Mouse (Mus musculus) midbrain, embryonic 14.5 days (tissue): ENCODE measurements around the gene Rrp1b. TPM values are rescaled to one million over a fixed set of nuclear protein-coding genes. Genes with fewer than 3 reads are reported as not detected.

ENCODE experiments used
- ATAC-seq: fragments of 200-750 bp; cut with Nextera tagmentation; 2 replicates; pipeline ENCODE4 v1.8.0; 2017; ENCODE audit warnings: moderate number of reproducible peaks, moderate library complexity; ENCODE audit not compliant: low FRiP score, low TSS enrichment
- DNase-seq: peaks from one replicate; pipeline ENCODE4 v3.0.0-alpha.2; 2015
- H3K27ac ChIP-seq: fragments of 300-500 bp; sonication (generic); replicated peaks from 2 replicates; pipeline ENCODE4 v1.5.1; 2014; ENCODE audit warnings: mild to moderate bottlenecking, low read depth, low read length, moderate library complexity
- H3K27me3 ChIP-seq: fragments of 300-500 bp; sonication (generic); 2 replicates; pipeline ENCODE4 v1.6.1; 2014; ENCODE audit warnings: low read length, control low read depth, mixed read lengths; ENCODE audit not compliant: control insufficient read depth, insufficient read depth
- H3K36me3 ChIP-seq: fragments of 300-500 bp; sonication (generic); 2 replicates; pipeline ENCODE4 v1.6.1; 2014; ENCODE audit warnings: low read length, control low read depth; ENCODE audit not compliant: control insufficient read depth, insufficient read depth
- H3K4me1 ChIP-seq: fragments of 300-500 bp; sonication (generic); 2 replicates; pipeline ENCODE4 v1.6.1; 2014; ENCODE audit warnings: mild to moderate bottlenecking, antibody characterized with exemption, low read length, control low read depth; ENCODE audit not compliant: control insufficient read depth, insufficient read depth
- H3K4me2 ChIP-seq: fragments of 300-500 bp; sonication (generic); 2 replicates; pipeline ENCODE4 v1.6.1; 2014; ENCODE audit warnings: mild to moderate bottlenecking, low read length, moderate library complexity
- H3K4me3 ChIP-seq: fragments of 300-500 bp; sonication (generic); replicated peaks from 2 replicates; pipeline ENCODE4 v1.5.1; 2014; ENCODE audit warnings: low read depth, low read length
- H3K9ac ChIP-seq: fragments of 300-500 bp; sonication (generic); replicated peaks from 2 replicates; pipeline ENCODE4 v1.6.1; 2014; ENCODE audit warnings: mild to moderate bottlenecking, low read length, moderate library complexity
- H3K9me3 ChIP-seq: fragments of 300-500 bp; sonication (generic); 2 replicates; pipeline ENCODE4 v1.6.1; 2016; ENCODE audit warnings: low read length, control low read depth, mixed read lengths; ENCODE audit not compliant: control insufficient read depth
- WGBS: fragments of 180-500 bp; shearing (Covaris S2); extraction: QIAGEN DNeasy Blood & Tissue Kit; methylation state at CpG from one replicate; pipeline ENCODE4 v1.1.7; 2014; 5-methylcytosine and 5-hydroxymethylcytosine counted together
- polyA plus RNA-seq: library from polyadenylated mRNA; unstranded; fragments of >200 nt; fragmentation: Nextera tagmentation; extraction: Ambion mirVana; gene quantifications from 2 replicates; pipeline ENCODE4 v1.2.1, GENCODE M21; 2014

The Rrp1b gene
- 35.3 and 38.8 TPM in 2 replicates for polyA plus RNA-seq

- Histone ChIP-seq H3K27me3 (no peaks in the 10 kb centered on the region), H3K4me2 (peak within 1 kb of the TSS; percentile 84), H3K4me3 (peak within 1 kb of the TSS; percentile 90), H3K36me3 (no peaks in the 10 kb centered on the region), H3K27ac (peak within 1 kb of the TSS; percentile 76), H3K4me1 (peaks cover 12% of the 10 kb centered on the region), H3K9ac (peak within 1 kb of the TSS; percentile 76), H3K9me3 (no peaks in the 10 kb centered on the region)
- ATAC-seq (peak; percentile 96), DNase-seq (peak; percentile 95)
- 5% methylated on average over 52 of the region's 52 CpGs for WGBS
These were observed at the start of gene Rrp1b, which contains the start of gene Hsf2bp for GRCm38 (mm10) chr17:32035609-32036508. TSS of gene Rrp1b (plus strand) at chr17:32036100. TSS of gene Hsf2bp (minus strand) at chr17:32036349.

GRCm38 (mm10) chr17:31986915-31987314 is 49.0 kb upstream of the Rrp1b start:
- H3K4me1 ChIP-seq = no peaks in the 10 kb centered on the region
- WGBS = 95% methylated on average over 1 of the region's 1 CpGs
- DNase-seq (no peak), ATAC-seq (no peak)
- H3K36me3 ChIP-seq = no peaks in the 10 kb centered on the region
- H3K4me2 ChIP-seq = no peak overlapping the region
- H3K27ac ChIP-seq = no peak overlapping the region
- no peaks in the 10 kb centered on the region for H3K27me3 ChIP-seq
- no peak overlapping the region for H3K4me3 ChIP-seq
- H3K9me3 ChIP-seq = no peaks in the 10 kb centered on the region
- no peak overlapping the region for H3K9ac ChIP-seq

GRCm38 (mm10) chr17:31989035-31989434 is 46.9 kb upstream of the Rrp1b start:
- Histone ChIP-seq H3K9me3 (no peaks in the 10 kb centered on the region), H3K4me1 (no peaks in the 10 kb centered on the region), H3K4me3 (no peak overlapping the region), H3K9ac (no peak overlapping the region), H3K36me3 (no peaks in the 10 kb centered on the region), H3K27ac (no peak overlapping the region), H3K4me2 (no peak overlapping the region), H3K27me3 (no peaks in the 10 kb centered on the region)
- 95% methylated on average over 2 of the region's 2 CpGs for WGBS
- ATAC-seq (no peak), DNase-seq (no peak)

- no peaks in the 10 kb centered on the region for H3K36me3 ChIP-seq
These were observed 43.9 kb upstream of the Rrp1b start for GRCm38 (mm10) chr17:31992004-31992403.

GRCm38 (mm10) chr17:31993354-31993753 is 42.5 kb upstream of the Rrp1b start:
- no peaks in the 10 kb centered on the region for H3K9me3 ChIP-seq
- H3K4me3 ChIP-seq = no peak overlapping the region
- H3K4me2 ChIP-seq = no peak overlapping the region
- H3K9ac ChIP-seq = no peak overlapping the region
- H3K4me1 ChIP-seq = no peaks in the 10 kb centered on the region
- H3K36me3 ChIP-seq = no peaks in the 10 kb centered on the region
- ATAC-seq (no peak), DNase-seq (no peak)
- H3K27me3 ChIP-seq = no peaks in the 10 kb centered on the region
- 89% methylated on average over 1 of the region's 1 CpGs for WGBS
- H3K27ac ChIP-seq = no peak overlapping the region

More at GRCm38 (mm10) chr17:31992004-31992403, 43.9 kb upstream of the Rrp1b start:
- no peak for ATAC-seq
- Histone ChIP-seq H3K27me3 (no peaks in the 10 kb centered on the region), H3K4me1 (no peaks in the 10 kb centered on the region), H3K9ac (no peak overlapping the region), H3K27ac (no peak overlapping the region), H3K4me2 (no peak overlapping the region), H3K9me3 (no peaks in the 10 kb centered on the region), H3K4me3 (no peak overlapping the region)
- no peak for DNase-seq
- WGBS = 61% methylated on average over 2 of the region's 2 CpGs

- no peak for ATAC-seq
- H3K4me1 ChIP-seq = no peaks in the 10 kb centered on the region
- H3K4me3 ChIP-seq = no peak overlapping the region
- no peak overlapping the region for H3K27ac ChIP-seq
- H3K4me2 ChIP-seq = no peak overlapping the region
- DNase-seq = no peak
- H3K27me3 ChIP-seq = no peaks in the 10 kb centered on the region
- H3K36me3 ChIP-seq = no peaks in the 10 kb centered on the region
- no peaks in the 10 kb centered on the region for H3K9me3 ChIP-seq
- H3K9ac ChIP-seq = no peak overlapping the region
These were observed 41.8 kb upstream of the Rrp1b start for GRCm38 (mm10) chr17:31994132-31994531.

- no peak for ATAC-seq
- WGBS = 86% methylated on average over 2 of the region's 2 CpGs
These were observed 40.1 kb upstream of the Rrp1b start for GRCm38 (mm10) chr17:31995784-31996183.

GRCm38 (mm10) chr17:31996331-31996730 is 39.6 kb upstream of the Rrp1b start:
- no peaks in the 10 kb centered on the region for H3K36me3 ChIP-seq
- no peak overlapping the region for H3K9ac ChIP-seq
- no peak for ATAC-seq
- H3K27ac ChIP-seq = no peak overlapping the region
- H3K4me3 ChIP-seq = no peak overlapping the region
- 76% methylated on average over 4 of the region's 4 CpGs for WGBS
- no peak for DNase-seq
- H3K9me3 ChIP-seq = no peaks in the 10 kb centered on the region
- H3K27me3 ChIP-seq = no peaks in the 10 kb centered on the region
- H3K4me2 ChIP-seq = no peak overlapping the region
- H3K4me1 ChIP-seq = no peaks in the 10 kb centered on the region

More at GRCm38 (mm10) chr17:31995784-31996183, 40.1 kb upstream of the Rrp1b start:
- Histone ChIP-seq H3K36me3 (no peaks in the 10 kb centered on the region), H3K4me2 (no peak overlapping the region), H3K4me1 (no peaks in the 10 kb centered on the region), H3K4me3 (no peak overlapping the region), H3K9me3 (no peaks in the 10 kb centered on the region), H3K27me3 (no peaks in the 10 kb centered on the region), H3K27ac (no peak overlapping the region), H3K9ac (no peak overlapping the region)
- no peak for DNase-seq

GRCm38 (mm10) chr17:31998351-31998750 is 37.5 kb upstream of the Rrp1b start:
- Histone ChIP-seq H3K9me3 (no peaks in the 10 kb centered on the region), H3K4me1 (no peaks in the 10 kb centered on the region), H3K4me2 (no peak overlapping the region), H3K36me3 (no peaks in the 10 kb centered on the region), H3K4me3 (no peak overlapping the region), H3K27ac (no peak overlapping the region), H3K27me3 (no peaks in the 10 kb centered on the region), H3K9ac (no peak overlapping the region)
- ATAC-seq = no peak
- 82% methylated on average over 1 of the region's 1 CpGs for WGBS
- no peak for DNase-seq
